Mouse (Mus musculus) erythroblast, embryonic 14.5 days (primary cell): ENCODE data around the gene Nptxr. TPM values are rescaled to one million over a fixed set of nuclear protein-coding genes. Genes with fewer than 3 reads are reported as not detected.

Source experiments
- H3K27me3 ChIP-seq: 2 replicates; pipeline ENCODE4 v1.6.1; 2012; ENCODE audit warnings: inconsistent platforms; ENCODE audit not compliant: control insufficient read depth
- H3K36me3 ChIP-seq: 2 replicates; pipeline ENCODE4 v1.6.1; 2012; ENCODE audit warnings: mild to moderate bottlenecking, inconsistent platforms; ENCODE audit not compliant: control insufficient read depth
- H3K4me1 ChIP-seq: 2 replicates; pipeline ENCODE4 v1.6.1; 2012; ENCODE audit warnings: inconsistent platforms; ENCODE audit not compliant: control insufficient read depth
- H3K4me3 ChIP-seq: replicated peaks from 2 replicates; pipeline ENCODE3; 2012; ENCODE audit warnings: moderate library complexity, mild to moderate bottlenecking, inconsistent platforms
- H3K9me3 ChIP-seq: 2 replicates; pipeline ENCODE4 v1.6.1; 2012; ENCODE audit warnings: low read length, inconsistent platforms, mixed read lengths; ENCODE audit not compliant: control insufficient read depth
- GATA1 ChIP-seq: IDR thresholded peaks from 2 replicates; pipeline ENCODE4 v1.6.1; 2012; ENCODE audit warnings: low read length, inconsistent platforms, mixed read lengths
- TAL1 ChIP-seq: IDR thresholded peaks from 3 replicates; pipeline ENCODE4 v1.6.1; 2012; ENCODE audit warnings: low read length, inconsistent platforms, mixed read lengths
- polyA plus RNA-seq: library from polyadenylated mRNA; stranded (reverse); fragments of >175 nt; gene quantifications from 2 replicates; pipeline ENCODE4 v1.2.3, GENCODE M21; 2012

Nptxr gene
- polyA plus RNA-seq, 1 experiment: not detected

GRCm38 (mm10) chr15:79753420-79753752 lies 51.2 kb downstream of the Nptxr start:
- no peaks in the 10 kb centered on the region for H3K9me3 ChIP-seq
- TF ChIP-seq GATA1 (no peak), TAL1 (no peak)
- H3K36me3 ChIP-seq: no peaks in the 10 kb centered on the region
- H3K4me1 ChIP-seq: no peaks in the 10 kb centered on the region
- no peak overlapping the region for H3K4me3 ChIP-seq
- no peaks in the 10 kb centered on the region for H3K27me3 ChIP-seq

- Histone ChIP-seq H3K36me3 (no peaks in the 10 kb centered on the region), H3K4me1 (no peaks in the 10 kb centered on the region), H3K9me3 (no peaks in the 10 kb centered on the region), H3K4me3 (no peak overlapping the region), H3K27me3 (no peaks in the 10 kb centered on the region)
- TF ChIP-seq GATA1: no peak
- TF ChIP-seq TAL1: no peak
Observed at GRCm38 (mm10) chr15:79752742-79753419, 51.7 kb downstream of the Nptxr start.

GRCm38 (mm10) chr15:79751772-79752171 lies 52.8 kb downstream of the Nptxr start:
- no peaks in the 10 kb centered on the region for H3K36me3 ChIP-seq
- H3K27me3 ChIP-seq: no peaks in the 10 kb centered on the region
- TF ChIP-seq GATA1 (no peak), TAL1 (no peak)
- H3K4me3 ChIP-seq: no peak overlapping the region
- H3K9me3 ChIP-seq: no peaks in the 10 kb centered on the region
- no peaks in the 10 kb centered on the region for H3K4me1 ChIP-seq

GRCm38 (mm10) chr15:79750266-79750665 lies 54.3 kb downstream of the Nptxr start:
- TF ChIP-seq GATA1 (no peak), TAL1 (no peak)
- H3K4me1 ChIP-seq: no peaks in the 10 kb centered on the region

GRCm38 (mm10) chr15:79749162-79749561 lies 55.4 kb downstream of the Nptxr start:
- Histone ChIP-seq H3K4me3 (no peak overlapping the region), H3K4me1 (peaks cover 3% of the 10 kb centered on the region), H3K9me3 (no peaks in the 10 kb centered on the region), H3K36me3 (no peaks in the 10 kb centered on the region), H3K27me3 (peaks cover 8% of the 10 kb centered on the region)
- TF ChIP-seq GATA1: no peak
- TF ChIP-seq TAL1: no peak

More at GRCm38 (mm10) chr15:79750266-79750665, 54.3 kb downstream of the Nptxr start:
- peaks cover 3% of the 10 kb centered on the region; the same call in 1 of the 2 replicates for H3K27me3 ChIP-seq
- H3K9me3 ChIP-seq: no peaks in the 10 kb centered on the region
- H3K36me3 ChIP-seq: no peaks in the 10 kb centered on the region
- H3K4me3 ChIP-seq: no peak overlapping the region

GRCm38 (mm10) chr15:79747998-79748397 lies 56.6 kb downstream of the Nptxr start:
- H3K27me3 ChIP-seq: peaks cover 8% of the 10 kb centered on the region
- H3K4me3 ChIP-seq: no peak overlapping the region
- no peaks in the 10 kb centered on the region for H3K9me3 ChIP-seq
- no peaks in the 10 kb centered on the region for H3K36me3 ChIP-seq
- peaks cover 6% of the 10 kb centered on the region for H3K4me1 ChIP-seq
- TF ChIP-seq TAL1 (no peak), GATA1 (no peak)

- Histone ChIP-seq H3K36me3 (no peaks in the 10 kb centered on the region), H3K4me1 (peaks cover 24% of the 10 kb centered on the region), H3K27me3 (peaks cover 14% of the 10 kb centered on the region), H3K4me3 (no peak overlapping the region), H3K9me3 (no peaks in the 10 kb centered on the region)
- no peak for TF ChIP-seq TAL1
- TF ChIP-seq GATA1: no peak
Observed at GRCm38 (mm10) chr15:79745883-79746282, 58.7 kb downstream of the Nptxr start.

GRCm38 (mm10) chr15:79745312-79745711 lies 59.3 kb downstream of the Nptxr start:
- H3K27me3 ChIP-seq: peaks cover 19% of the 10 kb centered on the region
- TF ChIP-seq GATA1: no peak
- TF ChIP-seq TAL1: no peak
- no peak overlapping the region for H3K4me3 ChIP-seq
- no peaks in the 10 kb centered on the region for H3K36me3 ChIP-seq
- H3K4me1 ChIP-seq: peaks cover 29% of the 10 kb centered on the region
- no peaks in the 10 kb centered on the region for H3K9me3 ChIP-seq

GRCm38 (mm10) chr15:79744742-79745141 lies 59.8 kb downstream of the Nptxr start:
- Histone ChIP-seq H3K4me3 (no peak overlapping the region), H3K9me3 (no peaks in the 10 kb centered on the region), H3K4me1 (peaks cover 32% of the 10 kb centered on the region), H3K36me3 (peaks cover under 1% of the 10 kb centered on the region; the same call in 1 of the 2 replicates), H3K27me3 (peaks cover 19% of the 10 kb centered on the region)
- no peak for TF ChIP-seq GATA1
- TF ChIP-seq TAL1: no peak

GRCm38 (mm10) chr15:79744001-79744400 lies 60.6 kb downstream of the Nptxr start:
- Histone ChIP-seq H3K4me3 (no peak overlapping the region), H3K4me1 (peaks cover 34% of the 10 kb centered on the region), H3K27me3 (peaks cover 19% of the 10 kb centered on the region), H3K36me3 (peaks cover 8% of the 10 kb centered on the region), H3K9me3 (no peaks in the 10 kb centered on the region)
- TF ChIP-seq TAL1 (no peak), GATA1 (no peak)
